Comparison of ENCODE assay signal across 8 mouse cellular contexts in the genomic region with DNA sequence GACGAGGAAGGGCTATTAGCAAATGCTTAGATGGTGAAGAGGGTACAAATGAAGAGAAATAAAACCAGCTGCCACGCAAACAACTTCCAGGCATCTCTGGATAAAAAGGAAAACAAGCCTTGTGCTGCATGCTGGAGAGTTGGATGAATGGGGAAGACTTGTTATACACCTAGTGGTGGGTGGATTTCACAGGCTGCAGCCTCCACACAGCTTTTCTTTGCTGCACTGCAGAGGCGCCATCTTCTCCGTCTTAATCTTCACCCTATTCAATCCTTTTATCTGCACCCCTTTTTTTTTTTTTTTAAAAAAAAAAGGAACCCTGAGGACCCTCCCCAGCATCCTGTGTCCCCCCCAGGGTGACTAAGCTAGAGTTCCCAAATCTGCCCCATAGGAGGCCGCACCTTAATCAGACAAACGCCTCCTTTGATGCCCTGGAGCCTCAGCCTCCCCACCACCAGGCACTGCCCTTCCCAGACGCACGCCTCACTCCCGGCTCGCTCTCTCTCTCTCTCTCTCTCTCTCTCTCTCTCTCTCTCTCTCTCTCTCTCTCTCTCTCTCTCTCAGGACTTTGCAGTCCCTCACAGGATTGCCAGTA. TPM values are rescaled to one million over a fixed set of nuclear protein-coding genes. Genes with fewer than 3 reads are reported as not detected.
DNase-seq lines count a peak whose midpoint lies in the region; ATAC-seq and TF ChIP-seq lines count a peak whose summit lies in the region.

No protein-coding gene starts in this region.

- no peak for TF ChIP-seq CTCF in thymus, adult 2 months (IDR thresholded peaks at IDR 0.05; ENCODE audit: borderline replicate concordance, control insufficient read depth, extremely low read depth, insufficient read depth, low read length, poor library complexity)

- no peak for TF ChIP-seq POLR2A in thymus, adult 2 months (IDR thresholded peaks at IDR 0.05; ENCODE audit: control insufficient read depth, extremely low read depth, insufficient read depth, low read length, poor library complexity)

- 20% methylated on average over 9 of the region's 10 CpGs for WGBS in thymus, adult 2 months
- WGBS in embryonic facial prominence, embryonic 12.5 days = under 1% methylated on average over 10 of the region's 10 CpGs

- peaks cover 3% of the 10 kb centered on the region; the same call in 1 of the 2 replicates for H3K27me3 ChIP-seq in thymus, adult 2 months (ENCODE audit: control insufficient read depth, insufficient read depth, low read length)
- H3K27me3 ChIP-seq in embryonic facial prominence, embryonic 12.5 days = no peaks in the 10 kb centered on the region

- H3K36me3 ChIP-seq in thymus, adult 2 months (ENCODE audit: control insufficient read depth, insufficient read depth, low read length) = no peaks in the 10 kb centered on the region
- H3K36me3 ChIP-seq in embryonic facial prominence, embryonic 12.5 days = peaks cover 7% of the 10 kb centered on the region; the same call in 1 of the 2 replicates

- H3K4me2 ChIP-seq in embryonic facial prominence, embryonic 12.5 days (replicated peaks) = peak overlapping the region; percentile 63

- no peak for DNase-seq in thymus, adult 2 months
- DNase-seq in thymus, postnatal 0 days (ENCODE audit: low spot score) = no peak
- peak; percentile 22 to 30 for DNase-seq in heart, postnatal 14 days
- peak; percentile 63 for DNase-seq in layer of hippocampus, adult 9-11 months
- DNase-seq in lung, postnatal 14 days = peak; percentile 33
- DNase-seq in right cerebral cortex, postnatal 25 days = peak; percentile 51
- no peak for DNase-seq in ovary, postnatal 10 days (ENCODE audit: low spot score)

- peak overlapping the region; percentile 75 for H3K4me3 ChIP-seq in thymus, adult 2 months (ENCODE audit: control insufficient read depth, insufficient read depth, low read length)
- H3K4me3 ChIP-seq in embryonic facial prominence, embryonic 12.5 days = peak overlapping the region; percentile 92

- intact Hi-C loops in heart, postnatal 14 days (cut with DNase I) = loop anchor here (2.0 to 10.0 kb wide), 4 partner anchors 23 to 373 kb away; no protein-coding TSS in a partner anchor

- peak; percentile 49 for ATAC-seq in embryonic facial prominence, embryonic 12.5 days (ENCODE audit: insufficient number of reproducible peaks, insufficient read depth, low FRiP score, low TSS enrichment)

- peaks cover 14% of the 10 kb centered on the region for H3K4me1 ChIP-seq in thymus, adult 2 months (replicated peaks; ENCODE audit: control insufficient read depth, insufficient read depth, low read length)
- peaks cover 23% of the 10 kb centered on the region for H3K4me1 ChIP-seq in embryonic facial prominence, embryonic 12.5 days

- no peaks in the 10 kb centered on the region for H3K9me3 ChIP-seq in embryonic facial prominence, embryonic 12.5 days

- H3K27ac ChIP-seq in thymus, adult 2 months (ENCODE audit: control insufficient read depth, insufficient read depth, low read length) = no peak overlapping the region
- H3K27ac ChIP-seq in embryonic facial prominence, embryonic 12.5 days = peak overlapping the region; percentile 91

- peak overlapping the region; percentile 91 for H3K9ac ChIP-seq in embryonic facial prominence, embryonic 12.5 days

RNA-seq across cellular contexts. Expression of a gene that starts 1.5 kb away (rescaled TPM):
- 58.4 and 59.8 TPM in 2 replicates for polyA plus RNA-seq in thymus, adult 2 months (2012; rRNA removed)
- 32.8 and 37.1 TPM in 2 replicates for polyA plus RNA-seq in thymus, postnatal 0 days (2015; fragmentation: Nextera tagmentation; extraction: Ambion mirVana)
- polyA plus RNA-seq in embryonic facial prominence, embryonic 12.5 days (2016; fragmentation: Nextera tagmentation; extraction: Ambion mirVana) = 197 and 224 TPM in 2 replicates
- total RNA-seq in heart, postnatal 14 days (2021) = 100 to 1,000 TPM; 184 to 199 TPM

Comparison
In these comparisons a context has a peak if more than half of its experiments do, and no peak if none do; other contexts are left out.
1. DNase-seq: peak in heart, postnatal 14 days (2 of 2), layer of hippocampus, adult 9-11 months (single experiment), lung, postnatal 14 days (single experiment) and right cerebral cortex, postnatal 25 days (single experiment); none in thymus, adult 2 months (single experiment), thymus, postnatal 0 days (single experiment) and ovary, postnatal 10 days (single experiment).